Mouse (Mus musculus) left cerebral cortex, postnatal 14 days (tissue): ENCODE data around the gene Pdzd8. TPM values are rescaled to one million over a fixed set of nuclear protein-coding genes. Genes with fewer than 3 reads are reported as not detected.

Experiments
- total RNA-seq, 2 experiments: library from RNA; stranded (reverse); gene quantifications; 2 replicates each; pipeline ENCODE4 v1.2.3; 2021

Gene Pdzd8
- total RNA-seq, 2 experiments from 2014 or later = 60.8 to 61.8 TPM

Other genes with a start within 250 kb of the Pdzd8 start
- gene Vax1, start 175.7 kb downstream of the Pdzd8 start, total RNA-seq = 1 to 10 TPM in 1 of 2 experiments, under 1 TPM in 1; 0.68 to 1.5 TPM
- gene Kcnk18, start 126.6 kb downstream of the Pdzd8 start, total RNA-seq = not detected
- gene Slc18a2, start 84.9 kb downstream of the Pdzd8 start, total RNA-seq = under 1 TPM; 0.42 to 0.70 TPM
- gene Rps12-ps3, start 23.5 kb downstream of the Pdzd8 start, total RNA-seq = 100 to 1,000 TPM; 204 to 211 TPM
- 10 to 100 TPM; 10.6 to 10.9 TPM for gene Emx2, start 112.6 kb upstream of the Pdzd8 start, total RNA-seq